Mouse (Mus musculus) kidney, embryonic 15.5 days (tissue): ENCODE measurements around the gene Gaa. TPM values are rescaled to one million over a fixed set of nuclear protein-coding genes. Genes with fewer than 3 reads are reported as not detected.

Source experiments
- ATAC-seq: fragments of 200-750 bp; cut with Nextera tagmentation; replicated peaks from 2 replicates; pipeline ENCODE4 v1.8.0; 2017; ENCODE audit warnings: moderate TSS enrichment; ENCODE audit not compliant: low FRiP score
- H3K27ac ChIP-seq: fragments of 300-500 bp; sonication (generic); 2 replicates; pipeline ENCODE4 v1.5.1; 2015; ENCODE audit warnings: mild to moderate bottlenecking, inconsistent platforms
- H3K27me3 ChIP-seq: fragments of 300-500 bp; sonication (generic); 2 replicates; pipeline ENCODE4 v1.6.1; 2015; ENCODE audit warnings: inconsistent platforms
- H3K36me3 ChIP-seq: fragments of 300-500 bp; sonication (generic); 2 replicates; pipeline ENCODE4 v1.6.1; 2015; ENCODE audit warnings: inconsistent platforms
- H3K4me1 ChIP-seq: fragments of 300-500 bp; sonication (generic); 2 replicates; pipeline ENCODE4 v1.6.1; 2015; ENCODE audit warnings: inconsistent platforms
- H3K4me2 ChIP-seq: fragments of 300-500 bp; sonication (generic); 2 replicates; pipeline ENCODE4 v1.6.1; 2015; ENCODE audit warnings: moderate library complexity, mild to moderate bottlenecking, inconsistent platforms
- H3K4me3 ChIP-seq: fragments of 300-500 bp; sonication (generic); replicated peaks from 2 replicates; pipeline ENCODE4 v1.5.1; 2015; ENCODE audit warnings: mild to moderate bottlenecking, inconsistent platforms
- H3K9ac ChIP-seq: fragments of 300-500 bp; sonication (generic); 2 replicates; pipeline ENCODE4 v1.6.1; 2015; ENCODE audit warnings: mild to moderate bottlenecking, inconsistent platforms
- H3K9me3 ChIP-seq: fragments of 300-500 bp; sonication (generic); replicated peaks from 2 replicates; pipeline ENCODE4 v1.6.1; 2016; ENCODE audit warnings: inconsistent platforms
- whole genome bisulfite sequencing: fragments of 180-500 bp; shearing (Covaris S2); methylation state at CpG from one replicate; pipeline ENCODE4 v1.1.7; 2015; ENCODE audit warnings: mixed read lengths; 5-methylcytosine and 5-hydroxymethylcytosine counted together
- polyA plus RNA-seq: library from polyadenylated mRNA; unstranded; fragments of >200 nt; fragmentation: Nextera tagmentation; extraction: Ambion mirVana; gene quantifications from 2 replicates; pipeline ENCODE4 v1.2.1, GENCODE M21; 2015

Gaa gene
- polyA plus RNA-seq, 1 experiment from 2014 or later: 64.8 TPM

GRCm38 (mm10) chr11:119314252-119314936, 46.7 kb downstream of the Gaa start:
- Histone ChIP-seq H3K9ac (no peak overlapping the region), H3K27ac (no peak overlapping the region)

GRCm38 (mm10) chr11:119316720-119317119, 49.0 kb downstream of the Gaa start:
- Histone ChIP-seq H3K27ac (no peak overlapping the region), H3K4me2 (no peak overlapping the region), H3K9me3 (no peaks in the 10 kb centered on the region), H3K27me3 (peaks cover 2% of the 10 kb centered on the region; the same call in 1 of the 2 replicates), H3K9ac (no peak overlapping the region), H3K4me3 (no peak overlapping the region), H3K36me3 (no peaks in the 10 kb centered on the region), H3K4me1 (no peaks in the 10 kb centered on the region)
- whole genome bisulfite sequencing: 79% methylated on average over 4 of the region's 4 CpGs
- ATAC-seq: no peak

More at GRCm38 (mm10) chr11:119314252-119314936, 46.7 kb downstream of the Gaa start:
- ATAC-seq: no peak
- H3K4me1 ChIP-seq: no peaks in the 10 kb centered on the region; the same call in 1 of the 2 replicates
- H3K4me3 ChIP-seq: no peak overlapping the region
- no peaks in the 10 kb centered on the region for H3K36me3 ChIP-seq
- H3K4me2 ChIP-seq: no peak overlapping the region
- H3K9me3 ChIP-seq: no peaks in the 10 kb centered on the region
- peaks cover 16% of the 10 kb centered on the region; the same call in 1 of the 2 replicates for H3K27me3 ChIP-seq
- 68% methylated on average over 17 of the region's 17 CpGs for WGBS

GRCm38 (mm10) chr11:119322521-119322920, 54.8 kb downstream of the Gaa start:
- Histone ChIP-seq H3K4me2 (no peak overlapping the region), H3K36me3 (no peaks in the 10 kb centered on the region), H3K4me3 (no peak overlapping the region), H3K27ac (no peak overlapping the region), H3K27me3 (peaks cover 11% of the 10 kb centered on the region; the same call in 1 of the 2 replicates), H3K9ac (no peak overlapping the region), H3K9me3 (0 out of 2 replicates have a peak, but pooled peaks cover 3% of the 10 kb centered on the region), H3K4me1 (no peaks in the 10 kb centered on the region)
- 79% methylated on average over 13 of the region's 13 CpGs for WGBS
- no peak for ATAC-seq

- Histone ChIP-seq H3K9ac (no peak overlapping the region), H3K4me3 (no peak overlapping the region), H3K27me3 (peaks cover 11% of the 10 kb centered on the region; the same call in 1 of the 2 replicates), H3K9me3 (0 out of 2 replicates have a peak, but pooled peaks cover 3% of the 10 kb centered on the region), H3K4me2 (no peak overlapping the region), H3K4me1 (no peaks in the 10 kb centered on the region), H3K27ac (no peak overlapping the region), H3K36me3 (no peaks in the 10 kb centered on the region)
- 87% methylated on average over 1 of the region's 1 CpGs for WGBS
- no peak for ATAC-seq
These were observed 57.4 kb downstream of the Gaa start for GRCm38 (mm10) chr11:119325068-119325467.

- WGBS: 58% methylated on average over 4 of the region's 4 CpGs
- ATAC-seq: no peak
- Histone ChIP-seq H3K9ac (no peak overlapping the region), H3K36me3 (no peaks in the 10 kb centered on the region), H3K4me1 (no peaks in the 10 kb centered on the region), H3K4me3 (no peak overlapping the region), H3K4me2 (no peak overlapping the region), H3K27ac (no peak overlapping the region), H3K27me3 (no peaks in the 10 kb centered on the region), H3K9me3 (no peaks in the 10 kb centered on the region)
These were observed 62.9 kb downstream of the Gaa start for GRCm38 (mm10) chr11:119330592-119330991.

- H3K27ac ChIP-seq: no peak overlapping the region
- H3K4me3 ChIP-seq: no peak overlapping the region
- H3K36me3 ChIP-seq: no peaks in the 10 kb centered on the region
- H3K4me1 ChIP-seq: no peaks in the 10 kb centered on the region
- 29% methylated on average over 3 of the region's 3 CpGs for WGBS
- H3K4me2 ChIP-seq: no peak overlapping the region
- no peak overlapping the region for H3K9ac ChIP-seq
- ATAC-seq: no peak
- H3K9me3 ChIP-seq: no peaks in the 10 kb centered on the region
- H3K27me3 ChIP-seq: no peaks in the 10 kb centered on the region
These were observed 64.3 kb downstream of the Gaa start for GRCm38 (mm10) chr11:119331970-119332369.

Other genes with a start within 250 kb of the Gaa start
- 38.9 and 40.7 TPM in 2 replicates for gene Cbx2, start 244.9 kb upstream of the Gaa start, polyA plus RNA-seq
- gene Cbx8, start 226.9 kb upstream of the Gaa start, polyA plus RNA-seq: 9.8 and 10.3 TPM in 2 replicates
- gene Cbx4, start 181.7 kb upstream of the Gaa start, polyA plus RNA-seq: 8.6 and 9.9 TPM in 2 replicates
- gene Tbc1d16, start 39.4 kb upstream of the Gaa start, polyA plus RNA-seq: 12.8 and 15.0 TPM in 2 replicates
- 4.6 and 6.5 TPM in 2 replicates for gene Ccdc40, start 39.3 kb upstream of the Gaa start, polyA plus RNA-seq
- 383 and 393 TPM in 2 replicates for gene Eif4a3, start 32.2 kb downstream of the Gaa start, polyA plus RNA-seq
- 0.23 and 0.46 TPM in 2 replicates for gene Card14, start 39.9 kb downstream of the Gaa start, polyA plus RNA-seq
- 6.6 and 8.9 TPM in 2 replicates for gene Sgsh, start 87.6 kb downstream of the Gaa start, polyA plus RNA-seq
- gene Slc26a11, start 87.7 kb downstream of the Gaa start, polyA plus RNA-seq: 8.7 and 10.8 TPM in 2 replicates
- gene Rnf213, start 125.2 kb downstream of the Gaa start, polyA plus RNA-seq: 5.3 and 5.8 TPM in 2 replicates
- gene Endov, start 223.5 kb downstream of the Gaa start, polyA plus RNA-seq: 16.3 and 17.0 TPM in 2 replicates